Mouse (Mus musculus) spleen, embryonic (tissue): ENCODE measurements around the gene Muc13.

Source experiments
- CTCF ChIA-PET: fragments of 350-600 bp; sonication (Branson Sonifier 250); formaldehyde crosslinking; loops from one replicate; lab custom pipeline; 2022; lab: Charles Lee

Gene Muc13

GRCm38 (mm10) chr16:33858766-33859165 is 64.9 kb downstream of the Muc13 start:
- CTCF ChIA-PET: no interaction called here

GRCm38 (mm10) chr16:33859380-33859779 is 65.5 kb downstream of the Muc13 start:
- CTCF ChIA-PET: no interaction called here

GRCm38 (mm10) chr16:33859988-33860700 is 66.3 kb downstream of the Muc13 start:
- CTCF ChIA-PET: no interaction called here

- CTCF ChIA-PET: no interaction called here
Measured at GRCm38 (mm10) chr16:33862406-33862805, 68.6 kb downstream of the Muc13 start.

DNA sequence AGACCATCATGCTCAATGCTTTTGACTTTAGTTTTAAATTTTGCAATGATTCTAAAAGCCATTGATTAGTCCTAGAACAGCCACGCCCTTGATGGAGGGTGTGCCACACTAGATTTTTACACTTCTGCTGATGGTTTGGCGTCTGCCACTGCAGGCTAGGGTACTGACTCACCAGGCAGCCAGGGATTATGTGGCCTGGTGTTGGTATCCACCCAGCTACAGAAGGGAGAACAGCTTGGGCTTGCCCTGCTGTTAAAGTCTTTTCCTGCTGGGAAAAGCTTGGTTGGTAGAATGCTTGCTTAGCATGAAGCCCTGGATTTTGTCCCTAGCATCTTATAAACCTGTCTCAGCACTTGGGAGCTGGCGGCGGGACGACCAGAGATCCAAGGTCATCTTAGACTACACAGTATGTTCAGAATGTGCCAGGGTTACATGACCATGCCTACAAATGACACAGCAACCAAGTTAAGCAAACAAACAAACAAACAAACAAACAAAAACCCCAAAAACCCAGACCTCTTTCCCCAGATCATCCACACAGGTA is 69.4 kb downstream of the Muc13 start:
- CTCF ChIA-PET: no interaction called here
